Mouse (Mus musculus): ENCODE results near the gene Tex44.
A peak's percentile ranks its signal among the peaks of the same experiment; 100 is the strongest.

Gene Tex44

GRCm38 (mm10) chr1:86448272-86448671 is 22.1 kb downstream of the Tex44 start:
- no peak for DNase-seq

GRCm38 (mm10) chr1:86449966-86450365 is 23.8 kb downstream of the Tex44 start:
- DNase-seq = no peak

- DNase-seq = no peak
Measured at GRCm38 (mm10) chr1:86452713-86453112, 26.6 kb downstream of the Tex44 start.

GRCm38 (mm10) chr1:86456892-86457581 is 30.9 kb downstream of the Tex44 start:
- DNase-seq = no peak

- DNase-seq = no peak
Measured at GRCm38 (mm10) chr1:86459371-86459770, 33.2 kb downstream of the Tex44 start.

GRCm38 (mm10) chr1:86464223-86464874 is 38.2 kb downstream of the Tex44 start:
- DNase-seq = no peak

GRCm38 (mm10) chr1:86464875-86465224 is 38.7 kb downstream of the Tex44 start:
- no peak for DNase-seq

- no peak for DNase-seq
Measured at GRCm38 (mm10) chr1:86467416-86467815, 41.3 kb downstream of the Tex44 start.

- DNase-seq = peak in 1 of 2 experiments; percentile 16
Measured at GRCm38 (mm10) chr1:86469876-86470275, 43.7 kb downstream of the Tex44 start.

GRCm38 (mm10) chr1:86470519-86471181 is 44.5 kb downstream of the Tex44 start:
- peak; percentile 53 to 72 for DNase-seq

- DNase-seq = peak; percentile 49 to 70
Measured at GRCm38 (mm10) chr1:86471504-86471961, 45.4 kb downstream of the Tex44 start.

- DNase-seq = peak; percentile 71 to 76
Measured at GRCm38 (mm10) chr1:86472197-86472952, 46.2 kb downstream of the Tex44 start.

GRCm38 (mm10) chr1:86473109-86473760 is 47.1 kb downstream of the Tex44 start:
- no peak for DNase-seq
